Mouse (Mus musculus): Measurements from ENCODE around the gene Wnk1. TPM values are rescaled to one million over a fixed set of nuclear protein-coding genes. Genes with fewer than 3 reads are reported as not detected.

The Wnk1 gene
- polyA plus RNA-seq, 1 experiment from 2014 or later, result 27.5 TPM

DNA sequence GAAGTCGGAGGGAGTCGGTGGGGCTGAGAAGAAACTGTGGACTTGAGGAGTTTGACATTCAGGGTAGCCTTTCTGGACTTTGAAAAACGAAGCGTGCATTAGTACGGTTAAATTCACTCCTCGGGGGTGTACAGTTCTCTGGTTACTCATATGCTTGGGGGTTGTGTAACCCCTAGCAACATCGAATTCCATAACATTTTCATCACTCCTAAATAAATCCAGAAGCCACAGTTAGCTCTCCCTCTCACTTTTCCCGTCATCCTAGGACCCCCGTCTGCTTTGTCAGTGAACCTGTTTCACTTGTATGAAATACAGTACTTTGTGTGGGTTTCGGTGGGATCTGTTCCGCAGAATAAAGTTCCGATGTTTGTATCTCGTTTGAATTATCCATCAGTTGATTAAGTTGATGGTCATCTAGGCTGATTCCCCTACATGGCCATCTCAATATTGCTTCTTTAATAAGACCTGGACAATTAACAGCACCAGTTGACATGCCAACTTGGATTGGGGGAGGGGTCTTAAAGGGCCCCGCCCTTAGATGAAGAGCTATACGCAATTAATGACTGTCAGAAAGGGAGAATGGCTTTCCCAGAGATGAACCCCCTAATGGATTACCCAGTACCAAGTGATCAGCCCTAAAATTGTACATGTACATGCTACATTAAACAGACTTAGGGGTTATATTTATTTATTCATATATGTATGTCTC lies 135.2 kb downstream of the Wnk1 start:
- 0 out of 2 replicates have a peak, but pooled peaks cover 2% of the 10 kb centered on the region for H3K36me3 ChIP-seq (replicated peaks; ENCODE audit: insufficient read depth, low read length)
- H3K9ac ChIP-seq (replicated peaks), result peak overlapping the region; percentile 98
- H3K27me3 ChIP-seq (ENCODE audit: insufficient read depth, low read length), result no peaks in the 10 kb centered on the region
- H3K4me3 ChIP-seq (ENCODE audit: low read depth, low read length), result peak overlapping the region; percentile 96
- H3K4me2 ChIP-seq (ENCODE audit: low read depth, low read length), result peak overlapping the region; percentile 92
- ATAC-seq (no peak), DNase-seq (no peak)
- H3K9me3 ChIP-seq (ENCODE audit: low read length), result no peaks in the 10 kb centered on the region
- H3K4me1 ChIP-seq (ENCODE audit: insufficient read depth), result peaks cover 4% of the 10 kb centered on the region
- TF ChIP-seq CTCF (IDR thresholded peaks at IDR 0.05; ENCODE audit: low read depth), result no peak
- no peak for TF ChIP-seq EP300 (IDR thresholded peaks at IDR 0.05; ENCODE audit: low read depth)
- 18% methylated on average over 15 of the region's 15 CpGs for WGBS (ENCODE audit: insufficient replicate concordance)
- H3K27ac ChIP-seq (ENCODE audit: low read depth), result peak overlapping the region; percentile 98

- Histone ChIP-seq H3K9ac (replicated peaks) (peak within 1 kb of the TSS; percentile 98), H3K36me3 (replicated peaks; ENCODE audit: insufficient read depth, low read length) (0 out of 2 replicates have a peak, but pooled peaks cover under 1% of the 10 kb centered on the region), H3K9me3 (ENCODE audit: low read length) (no peaks in the 10 kb centered on the region), H3K4me2 (ENCODE audit: low read depth, low read length) (peak within 1 kb of the TSS; percentile 92), H3K27me3 (ENCODE audit: insufficient read depth, low read length) (no peaks in the 10 kb centered on the region), H3K27ac (ENCODE audit: low read depth) (peak within 1 kb of the TSS; percentile 98), H3K4me3 (ENCODE audit: low read depth, low read length) (peak within 1 kb of the TSS; percentile 96), H3K4me1 (ENCODE audit: insufficient read depth) (peaks cover 4% of the 10 kb centered on the region)
- TF ChIP-seq EP300 (IDR thresholded peaks at IDR 0.05; ENCODE audit: low read depth) (no peak), CTCF (IDR thresholded peaks at IDR 0.05; ENCODE audit: low read depth) (no peak)
- peak; percentile 93 for ATAC-seq
- peak; percentile 89 for DNase-seq
- WGBS (ENCODE audit: insufficient replicate concordance), result 3% methylated on average over 67 of the region's 67 CpGs
Measured at GRCm38 (mm10) chr6:119902204-119903080, 136.0 kb downstream of the Wnk1 start, which contains the start of gene Rad52. Gene Rad52, plus strand, starts transcription at chr6:119902698.

GRCm38 (mm10) chr6:119892711-119893110 lies 145.8 kb downstream of the Wnk1 start:
- 42% methylated on average over 7 of the region's 7 CpGs for WGBS (ENCODE audit: insufficient replicate concordance)
- no peaks in the 10 kb centered on the region for H3K36me3 ChIP-seq (replicated peaks; ENCODE audit: insufficient read depth, low read length)
- ATAC-seq, result no peak
- H3K4me1 ChIP-seq (ENCODE audit: insufficient read depth), result no peaks in the 10 kb centered on the region
- no peak overlapping the region for H3K4me2 ChIP-seq (ENCODE audit: low read depth, low read length)
- DNase-seq, result no peak
- no peak for TF ChIP-seq CTCF (IDR thresholded peaks at IDR 0.05; ENCODE audit: low read depth)
- no peak for TF ChIP-seq EP300 (IDR thresholded peaks at IDR 0.05; ENCODE audit: low read depth)
- no peaks in the 10 kb centered on the region for H3K9me3 ChIP-seq (ENCODE audit: low read length)
- H3K9ac ChIP-seq (replicated peaks), result no peak overlapping the region
- no peak overlapping the region for H3K27ac ChIP-seq (ENCODE audit: low read depth)
- H3K27me3 ChIP-seq (ENCODE audit: insufficient read depth, low read length), result no peaks in the 10 kb centered on the region
- no peak overlapping the region for H3K4me3 ChIP-seq (ENCODE audit: low read depth, low read length)

DNA sequence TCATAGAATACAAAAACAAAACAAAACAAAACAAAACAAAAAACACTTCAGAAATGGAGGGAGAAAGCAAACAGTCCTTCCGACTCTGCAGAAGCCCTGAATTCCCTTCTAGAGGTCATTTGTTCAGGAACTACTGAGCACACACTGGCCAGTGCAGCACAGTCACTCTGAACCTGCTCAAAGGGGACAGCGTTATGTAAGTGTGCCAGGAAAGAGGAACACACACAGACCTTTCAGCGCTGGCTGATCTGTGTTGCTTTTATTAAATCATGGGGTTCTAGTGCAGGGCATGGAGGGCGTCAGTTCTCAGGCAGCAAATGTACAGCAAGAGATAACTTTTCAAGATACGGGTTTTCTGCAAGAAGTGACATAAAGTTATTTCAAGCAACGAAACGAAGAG lies 155.3 kb downstream of the Wnk1 start:
- H3K9me3 ChIP-seq (ENCODE audit: low read length), result no peaks in the 10 kb centered on the region
- no peaks in the 10 kb centered on the region for H3K27me3 ChIP-seq (ENCODE audit: insufficient read depth, low read length)
- no peak overlapping the region for H3K4me3 ChIP-seq (ENCODE audit: low read depth, low read length)
- H3K9ac ChIP-seq (replicated peaks), result no peak overlapping the region
- ATAC-seq (no peak), DNase-seq (no peak)
- WGBS (ENCODE audit: insufficient replicate concordance), result 48% methylated on average over 7 of the region's 7 CpGs
- no peaks in the 10 kb centered on the region for H3K4me1 ChIP-seq (ENCODE audit: insufficient read depth)
- H3K27ac ChIP-seq (ENCODE audit: low read depth), result no peak overlapping the region
- TF ChIP-seq EP300 (IDR thresholded peaks at IDR 0.05; ENCODE audit: low read depth) (no peak), CTCF (IDR thresholded peaks at IDR 0.05; ENCODE audit: low read depth) (no peak)
- no peaks in the 10 kb centered on the region for H3K36me3 ChIP-seq (replicated peaks; ENCODE audit: insufficient read depth, low read length)
- H3K4me2 ChIP-seq (ENCODE audit: low read depth, low read length), result no peak overlapping the region

MicroRNAs encoded within 50 kb of the gene (microRNA counts, 519-probe panel; counts per million panel counts)
- microRNA mmu-miR-706, result not detected

Small RNA genes lying within 50 kb of the gene (microRNA-seq; reads per million reads assigned to microRNA genes)
- not detected for gene Mir706

Other genes starting within 250 kb of the Wnk1 start
- gene Erc1, start 190.5 kb downstream of the Wnk1 start, polyA plus RNA-seq (2015; fragmentation: Nextera tagmentation; extraction: Ambion mirVana), result 2.7 and 4.0 TPM in 2 replicates
- gene Rad52, start 136.0 kb downstream of the Wnk1 start, polyA plus RNA-seq (2015; fragmentation: Nextera tagmentation; extraction: Ambion mirVana), result 4.9 and 5.9 TPM in 2 replicates
- gene Ninj2, start 54.7 kb upstream of the Wnk1 start, polyA plus RNA-seq (2015; fragmentation: Nextera tagmentation; extraction: Ambion mirVana), result 0.31 TPM in 1 of 2 replicates, not detected in the other